Mouse (Mus musculus): ENCODE measurements around the gene Dync1i1. TPM values are rescaled to one million over a fixed set of nuclear protein-coding genes. Genes with fewer than 3 reads are reported as not detected.

The Dync1i1 gene
- total RNA-seq, 2 experiments from 2014 or later, result not detected

DNA sequence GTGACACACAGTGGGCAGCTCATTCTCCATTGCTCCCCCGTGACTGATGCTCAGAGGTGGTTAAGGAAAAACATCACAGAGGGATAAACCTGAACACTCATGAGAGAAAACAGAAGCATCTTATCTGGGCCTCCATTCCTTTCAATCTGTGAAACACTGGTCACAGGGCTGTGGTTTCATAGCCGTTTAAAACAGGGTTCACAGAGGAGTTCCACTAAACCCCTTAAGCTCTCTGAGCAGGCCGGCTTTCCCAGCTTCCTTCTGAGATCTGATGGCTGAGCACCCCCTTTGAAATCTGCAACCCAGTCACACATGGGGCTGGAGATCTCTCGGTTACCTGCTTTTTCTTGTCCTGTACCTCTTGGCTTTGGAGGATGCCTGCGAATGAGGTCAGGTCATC lies 117.0 kb downstream of the Dync1i1 start:
- no peak for ATAC-seq (replicated peaks; ENCODE audit: low FRiP score, low TSS enrichment, poor library complexity, severe bottlenecking)

GRCm38 (mm10) chr6:5846154-5846553 lies 120.7 kb downstream of the Dync1i1 start:
- no peak for ATAC-seq (replicated peaks; ENCODE audit: low FRiP score, low TSS enrichment, poor library complexity, severe bottlenecking)

- ATAC-seq (replicated peaks; ENCODE audit: low FRiP score, low TSS enrichment, poor library complexity, severe bottlenecking), result no peak
Measured at GRCm38 (mm10) chr6:5854048-5854836, 128.8 kb downstream of the Dync1i1 start.

GRCm38 (mm10) chr6:5855526-5855925 lies 130.1 kb downstream of the Dync1i1 start:
- ATAC-seq (replicated peaks; ENCODE audit: low FRiP score, low TSS enrichment, poor library complexity, severe bottlenecking), result no peak

- no peak for ATAC-seq (replicated peaks; ENCODE audit: low FRiP score, low TSS enrichment, poor library complexity, severe bottlenecking)
Measured at GRCm38 (mm10) chr6:5858371-5858770, 132.9 kb downstream of the Dync1i1 start.

- ATAC-seq (replicated peaks; ENCODE audit: low FRiP score, low TSS enrichment, poor library complexity, severe bottlenecking), result no peak
Measured at GRCm38 (mm10) chr6:5858901-5859598, 133.6 kb downstream of the Dync1i1 start.

GRCm38 (mm10) chr6:5859630-5860029 lies 134.2 kb downstream of the Dync1i1 start:
- no peak for ATAC-seq (replicated peaks; ENCODE audit: low FRiP score, low TSS enrichment, poor library complexity, severe bottlenecking)

DNA sequence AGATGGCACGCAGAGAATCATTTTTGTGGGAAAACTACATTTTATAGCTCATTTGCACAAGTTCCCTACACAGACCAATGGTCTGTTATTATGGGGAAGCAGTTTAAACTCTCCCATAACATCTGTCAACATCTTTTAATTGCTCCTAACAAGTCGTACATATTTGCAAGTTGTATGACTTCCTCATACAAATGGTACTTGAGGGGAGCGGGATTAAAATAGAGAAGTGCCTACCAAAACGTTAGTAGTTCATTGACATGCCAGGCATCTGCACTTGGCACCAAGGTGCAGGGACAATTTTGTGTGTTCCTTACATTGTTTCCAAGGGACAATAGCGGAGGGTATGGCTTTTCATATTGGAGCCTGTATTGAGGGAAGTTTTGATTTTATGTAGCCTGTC lies 140.7 kb downstream of the Dync1i1 start:
- no peak for ATAC-seq (replicated peaks; ENCODE audit: low FRiP score, low TSS enrichment, poor library complexity, severe bottlenecking)

GRCm38 (mm10) chr6:5867221-5867620 lies 141.8 kb downstream of the Dync1i1 start:
- no peak for ATAC-seq (replicated peaks; ENCODE audit: low FRiP score, low TSS enrichment, poor library complexity, severe bottlenecking)

DNA sequence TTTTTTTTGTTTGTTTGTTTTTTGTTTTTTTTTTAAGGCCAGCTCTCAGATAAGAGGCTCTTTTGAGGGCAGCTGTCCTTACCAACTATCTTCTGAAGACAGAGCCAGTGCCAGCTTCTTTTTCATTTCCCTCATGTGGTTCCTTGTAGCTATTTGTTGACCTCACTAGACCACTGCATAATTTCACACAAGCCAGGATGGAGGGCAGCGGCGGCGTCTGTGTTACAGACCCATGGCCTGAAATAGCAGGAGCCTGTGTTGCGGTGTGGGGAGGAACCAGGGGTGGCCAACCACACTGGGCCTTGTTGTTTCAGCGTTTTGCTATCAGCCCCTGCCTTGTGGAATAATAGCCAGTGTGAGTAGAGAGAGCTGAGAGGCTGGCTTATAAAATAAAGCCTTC lies 145.6 kb downstream of the Dync1i1 start:
- ATAC-seq (replicated peaks; ENCODE audit: low FRiP score, low TSS enrichment, poor library complexity, severe bottlenecking), result no peak

- no peak for ATAC-seq (replicated peaks; ENCODE audit: low FRiP score, low TSS enrichment, poor library complexity, severe bottlenecking)
Measured at GRCm38 (mm10) chr6:5871581-5872298, 146.3 kb downstream of the Dync1i1 start.

GRCm38 (mm10) chr6:5889341-5889740 lies 163.9 kb downstream of the Dync1i1 start:
- no peak for ATAC-seq (replicated peaks; ENCODE audit: low FRiP score, low TSS enrichment, poor library complexity, severe bottlenecking)

GRCm38 (mm10) chr6:5911295-5911694 lies 185.9 kb downstream of the Dync1i1 start:
- no peak for ATAC-seq (replicated peaks; ENCODE audit: low FRiP score, low TSS enrichment, poor library complexity, severe bottlenecking)

- ATAC-seq (replicated peaks; ENCODE audit: low FRiP score, low TSS enrichment, poor library complexity, severe bottlenecking), result no peak
Measured at GRCm38 (mm10) chr6:5915028-5915427, 189.6 kb downstream of the Dync1i1 start.

- ATAC-seq (replicated peaks; ENCODE audit: low FRiP score, low TSS enrichment, poor library complexity, severe bottlenecking), result no peak
Measured at GRCm38 (mm10) chr6:5920670-5921069, 195.2 kb downstream of the Dync1i1 start.

DNA sequence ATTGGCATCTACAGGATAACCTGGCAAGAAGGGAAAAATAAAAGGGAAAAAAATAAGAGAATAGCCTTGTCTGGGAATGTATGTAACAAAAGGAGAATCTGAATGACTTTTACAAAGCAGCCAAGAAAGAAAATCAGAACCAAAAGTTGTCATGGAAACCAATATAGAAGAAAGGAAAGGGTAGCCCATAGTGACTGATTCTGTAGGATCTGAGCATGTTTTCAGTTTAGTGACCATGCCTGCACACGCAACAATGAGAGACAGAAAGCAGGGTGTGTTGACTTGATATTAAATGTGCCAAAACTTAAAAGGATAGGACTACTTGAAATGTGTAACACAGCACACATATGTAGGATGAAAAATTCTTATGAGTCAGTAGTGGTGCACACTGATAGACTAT lies 197.2 kb downstream of the Dync1i1 start:
- ATAC-seq (replicated peaks; ENCODE audit: low FRiP score, low TSS enrichment, poor library complexity, severe bottlenecking), result no peak

DNA sequence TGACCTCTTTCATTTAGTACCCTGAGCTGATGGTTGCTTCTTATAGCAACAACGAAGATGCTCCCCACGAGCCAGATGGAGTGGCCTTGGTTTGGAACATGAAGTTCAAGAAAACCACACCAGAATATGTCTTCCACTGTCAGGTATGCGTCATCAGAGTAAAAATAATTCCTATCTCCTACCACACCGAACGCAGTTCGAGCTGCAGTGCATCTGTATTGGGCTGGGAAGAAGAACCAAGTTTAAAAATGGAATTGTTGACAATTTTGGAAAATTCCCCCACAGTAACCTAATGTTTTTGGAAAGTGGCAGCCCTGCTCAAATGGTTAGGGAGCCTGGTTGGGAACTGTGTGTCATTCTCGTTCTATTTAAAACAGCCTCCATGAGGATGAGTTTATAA lies 197.7 kb downstream of the Dync1i1 start:
- no peak for ATAC-seq (replicated peaks; ENCODE audit: low FRiP score, low TSS enrichment, poor library complexity, severe bottlenecking)

DNA sequence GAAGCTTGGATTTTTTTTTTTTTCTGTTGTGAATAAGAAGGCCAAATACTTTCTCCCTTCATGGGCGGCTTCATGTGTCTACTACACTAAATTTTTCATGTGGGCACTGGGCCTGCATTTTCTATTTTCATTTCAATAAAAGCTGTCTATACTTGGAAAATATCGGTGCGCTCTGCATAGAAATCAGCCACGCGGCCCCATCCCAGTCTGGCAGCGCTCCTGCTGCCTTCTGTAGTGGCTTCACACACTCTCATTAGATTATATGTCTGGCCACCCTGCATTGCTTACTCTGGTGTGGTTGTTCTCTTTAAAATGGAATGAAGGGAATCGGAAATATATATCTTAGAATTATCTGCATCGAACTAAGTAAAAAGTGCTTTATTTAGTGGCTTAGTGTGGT lies 204.7 kb downstream of the Dync1i1 start:
- ATAC-seq (replicated peaks; ENCODE audit: low FRiP score, low TSS enrichment, poor library complexity, severe bottlenecking), result no peak

GRCm38 (mm10) chr6:5935587-5936353 lies 210.3 kb downstream of the Dync1i1 start:
- ATAC-seq (replicated peaks; ENCODE audit: low FRiP score, low TSS enrichment, poor library complexity, severe bottlenecking), result no peak
